Mouse (Mus musculus): ENCODE measurements around the gene Stxbp2. TPM values are rescaled to one million over a fixed set of nuclear protein-coding genes. Genes with fewer than 3 reads are reported as not detected.

Gene Stxbp2
- polyA plus RNA-seq, 1 experiment from 2014 or later = 111 TPM

- Histone ChIP-seq H3K4me1 (replicated peaks; ENCODE audit: control insufficient read depth, insufficient read depth) (no peaks in the 10 kb centered on the region), H3K4me2 (replicated peaks; ENCODE audit: low read depth) (no peak overlapping the region), H3K36me3 (ENCODE audit: control insufficient read depth, insufficient read depth, low read length) (no peaks in the 10 kb centered on the region), H3K9ac (ENCODE audit: low read length) (no peak overlapping the region), H3K27ac (replicated peaks) (no peak overlapping the region), H3K27me3 (ENCODE audit: control insufficient read depth, insufficient read depth, low read length) (no peaks in the 10 kb centered on the region), H3K9me3 (ENCODE audit: control insufficient read depth, low read length) (no peaks in the 10 kb centered on the region), H3K4me3 (ENCODE audit: low read depth, low read length) (no peak overlapping the region)
- WGBS = 60% methylated on average over 11 of the region's 11 CpGs
- ATAC-seq (ENCODE audit: low FRiP score, low TSS enrichment) (no peak), DNase-seq (ENCODE audit: low spot score) (no peak)
- TF ChIP-seq EP300 (optimal IDR thresholded peaks at IDR 0.05) = no peak
- no peak for TF ChIP-seq CTCF (IDR thresholded peaks at IDR 0.05; ENCODE audit: low read depth)
Measured at GRCm38 (mm10) chr8:3654726-3655508, 24.2 kb downstream of the Stxbp2 start.

DNA sequence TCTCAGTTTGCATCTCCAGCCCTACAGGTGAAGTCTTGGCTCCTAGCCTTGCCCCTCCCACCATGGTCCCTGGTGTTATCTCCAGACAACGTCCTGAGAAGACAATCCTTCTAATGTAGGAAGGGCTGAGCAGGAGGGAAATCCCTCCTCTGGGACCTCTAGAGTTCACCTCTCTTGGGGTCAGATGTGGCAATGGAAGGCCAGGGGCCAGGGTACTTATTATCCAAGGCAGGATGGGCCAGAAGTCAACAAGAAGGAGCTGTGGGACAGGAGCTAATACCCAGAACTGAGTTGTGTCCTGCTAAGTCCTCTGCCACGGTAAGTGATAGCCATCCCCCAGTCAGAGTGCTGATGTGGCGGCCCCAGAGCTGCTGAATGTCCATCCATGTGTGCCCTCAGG is 24.8 kb downstream of the Stxbp2 start, which contains the start of gene Retn:
Gene Retn (plus strand): TSS at position 245 of the 400 bp plus-strand sequence.
- ATAC-seq (ENCODE audit: low FRiP score, low TSS enrichment) = no peak
- Histone ChIP-seq H3K4me1 (replicated peaks; ENCODE audit: control insufficient read depth, insufficient read depth) (no peaks in the 10 kb centered on the region), H3K36me3 (ENCODE audit: control insufficient read depth, insufficient read depth, low read length) (no peaks in the 10 kb centered on the region), H3K9ac (ENCODE audit: low read length) (no peak within 1 kb of the TSS), H3K4me3 (ENCODE audit: low read depth, low read length) (no peak within 1 kb of the TSS), H3K27ac (replicated peaks) (no peak within 1 kb of the TSS), H3K4me2 (replicated peaks; ENCODE audit: low read depth) (no peak within 1 kb of the TSS), H3K9me3 (ENCODE audit: control insufficient read depth, low read length) (no peaks in the 10 kb centered on the region), H3K27me3 (ENCODE audit: control insufficient read depth, insufficient read depth, low read length) (no peaks in the 10 kb centered on the region)
- DNase-seq (ENCODE audit: low spot score) = no peak
- WGBS = 72% methylated on average over 3 of the region's 3 CpGs
- TF ChIP-seq EP300 (optimal IDR thresholded peaks at IDR 0.05) (no peak), CTCF (IDR thresholded peaks at IDR 0.05; ENCODE audit: low read depth) (no peak)

GRCm38 (mm10) chr8:3656725-3657381 is 26.1 kb downstream of the Stxbp2 start:
- Histone ChIP-seq H3K36me3 (ENCODE audit: control insufficient read depth, insufficient read depth, low read length) (no peaks in the 10 kb centered on the region), H3K27me3 (ENCODE audit: control insufficient read depth, insufficient read depth, low read length) (no peaks in the 10 kb centered on the region), H3K27ac (replicated peaks) (no peak overlapping the region), H3K9ac (ENCODE audit: low read length) (no peak overlapping the region), H3K4me2 (replicated peaks; ENCODE audit: low read depth) (no peak overlapping the region), H3K9me3 (ENCODE audit: control insufficient read depth, low read length) (no peaks in the 10 kb centered on the region), H3K4me3 (ENCODE audit: low read depth, low read length) (no peak overlapping the region), H3K4me1 (replicated peaks; ENCODE audit: control insufficient read depth, insufficient read depth) (no peaks in the 10 kb centered on the region)
- no peak for ATAC-seq (ENCODE audit: low FRiP score, low TSS enrichment)
- WGBS = 20% methylated on average over 7 of the region's 7 CpGs
- no peak for DNase-seq (ENCODE audit: low spot score)
- no peak for TF ChIP-seq CTCF (IDR thresholded peaks at IDR 0.05; ENCODE audit: low read depth)
- no peak for TF ChIP-seq EP300 (optimal IDR thresholded peaks at IDR 0.05)

GRCm38 (mm10) chr8:3660889-3661288 is 30.1 kb downstream of the Stxbp2 start:
- Histone ChIP-seq H3K9me3 (ENCODE audit: control insufficient read depth, low read length) (no peaks in the 10 kb centered on the region), H3K4me2 (replicated peaks; ENCODE audit: low read depth) (no peak overlapping the region), H3K27ac (replicated peaks) (no peak overlapping the region), H3K36me3 (ENCODE audit: control insufficient read depth, insufficient read depth, low read length) (no peaks in the 10 kb centered on the region), H3K4me1 (replicated peaks; ENCODE audit: control insufficient read depth, insufficient read depth) (no peaks in the 10 kb centered on the region), H3K9ac (ENCODE audit: low read length) (no peak overlapping the region), H3K27me3 (ENCODE audit: control insufficient read depth, insufficient read depth, low read length) (no peaks in the 10 kb centered on the region), H3K4me3 (ENCODE audit: low read depth, low read length) (no peak overlapping the region)
- no peak for DNase-seq (ENCODE audit: low spot score)
- WGBS = 78% methylated on average over 8 of the region's 8 CpGs
- ATAC-seq (ENCODE audit: low FRiP score, low TSS enrichment) = no peak
- no peak for TF ChIP-seq CTCF (IDR thresholded peaks at IDR 0.05; ENCODE audit: low read depth)
- no peak for TF ChIP-seq EP300 (optimal IDR thresholded peaks at IDR 0.05)

DNA sequence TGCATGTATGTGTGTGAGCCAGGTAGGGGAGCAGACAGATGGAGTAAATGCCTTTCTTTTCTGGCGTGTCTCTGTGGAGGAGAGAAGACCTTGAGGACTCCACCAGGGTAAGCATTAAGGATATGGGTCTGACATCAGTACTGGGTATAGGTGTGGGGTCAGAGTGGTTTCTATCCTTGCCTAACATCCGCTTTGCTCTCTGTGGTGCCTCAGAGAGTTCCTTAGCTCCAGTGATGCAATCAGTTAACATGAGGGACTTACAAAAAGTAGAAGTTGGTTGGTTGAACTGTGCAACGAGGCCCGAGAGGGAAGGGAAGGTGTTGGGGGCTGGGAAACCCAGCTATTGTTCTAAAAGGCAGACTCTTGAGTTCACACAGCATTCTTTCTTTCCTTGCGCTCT is 33.6 kb downstream of the Stxbp2 start:
- no peak overlapping the region for H3K27ac ChIP-seq (replicated peaks)
- no peak overlapping the region for H3K4me2 ChIP-seq (replicated peaks; ENCODE audit: low read depth)
- no peak overlapping the region for H3K4me3 ChIP-seq (ENCODE audit: low read depth, low read length)
- no peaks in the 10 kb centered on the region for H3K36me3 ChIP-seq (ENCODE audit: control insufficient read depth, insufficient read depth, low read length)
- H3K9ac ChIP-seq (ENCODE audit: low read length) = no peak overlapping the region
- ATAC-seq (ENCODE audit: low FRiP score, low TSS enrichment) (no peak), DNase-seq (ENCODE audit: low spot score) (no peak)
- no peaks in the 10 kb centered on the region for H3K27me3 ChIP-seq (ENCODE audit: control insufficient read depth, insufficient read depth, low read length)
- H3K9me3 ChIP-seq (ENCODE audit: control insufficient read depth, low read length) = no peaks in the 10 kb centered on the region
- TF ChIP-seq EP300 (optimal IDR thresholded peaks at IDR 0.05) (no peak), CTCF (IDR thresholded peaks at IDR 0.05; ENCODE audit: low read depth) (no peak)
- no peaks in the 10 kb centered on the region for H3K4me1 ChIP-seq (replicated peaks; ENCODE audit: control insufficient read depth, insufficient read depth)
- 57% methylated on average over 5 of the region's 5 CpGs for WGBS

GRCm38 (mm10) chr8:3665507-3665906 is 34.8 kb downstream of the Stxbp2 start, which contains the start of gene Mcemp1:
Gene Mcemp1 (plus strand): TSS chr8:3665754.
- H3K4me3 ChIP-seq (ENCODE audit: low read depth, low read length) = no peak within 1 kb of the TSS
- no peak for ATAC-seq (ENCODE audit: low FRiP score, low TSS enrichment)
- 72% methylated on average over 6 of the region's 6 CpGs for WGBS

More at GRCm38 (mm10) chr8:3665507-3665906, 34.8 kb downstream of the Stxbp2 start, which contains the start of gene Mcemp1:
- Histone ChIP-seq H3K9ac (ENCODE audit: low read length) (no peak within 1 kb of the TSS), H3K4me2 (replicated peaks; ENCODE audit: low read depth) (no peak within 1 kb of the TSS), H3K9me3 (ENCODE audit: control insufficient read depth, low read length) (no peaks in the 10 kb centered on the region), H3K36me3 (ENCODE audit: control insufficient read depth, insufficient read depth, low read length) (no peaks in the 10 kb centered on the region), H3K4me1 (replicated peaks; ENCODE audit: control insufficient read depth, insufficient read depth) (no peaks in the 10 kb centered on the region), H3K27ac (replicated peaks) (no peak within 1 kb of the TSS), H3K27me3 (ENCODE audit: control insufficient read depth, insufficient read depth, low read length) (no peaks in the 10 kb centered on the region)
- TF ChIP-seq CTCF (IDR thresholded peaks at IDR 0.05; ENCODE audit: low read depth) = no peak
- DNase-seq (ENCODE audit: low spot score) = no peak
